ENCODE assay signal across 8 mouse cellular contexts in genomic region chr4:43209673-43210072, GRCm38 (mm10). TPM values are rescaled to one million over a fixed set of nuclear protein-coding genes. Genes with fewer than 3 reads are reported as not detected.
DNase-seq lines count a peak whose midpoint lies in the region; ATAC-seq and TF ChIP-seq lines count a peak whose summit lies in the region.
"Had no signal": no experiment of that assay in that cellular context is flagged by ENCODE, and none has a peak within 500 bp of the region (broad histone marks: within the 10 kb centered on the region; RNA-seq: fewer than 3 reads in every experiment).

No protein-coding gene starts in this region.

- no peaks in the 10 kb centered on the region for H3K36me3 ChIP-seq in embryonic facial prominence, embryonic 14.5 days (ENCODE audit: control insufficient read depth, insufficient read depth, low read length)
- H3K36me3 ChIP-seq in hindbrain, embryonic 11.5 days (ENCODE audit: control insufficient read depth, insufficient read depth, low read length), result no peaks in the 10 kb centered on the region
- H3K36me3 ChIP-seq in midbrain, postnatal 0 days (ENCODE audit: insufficient read depth, low read length), result no peaks in the 10 kb centered on the region

- H3K9me3 ChIP-seq in embryonic facial prominence, embryonic 14.5 days (ENCODE audit: control insufficient read depth, low read length), result no peaks in the 10 kb centered on the region
- no peaks in the 10 kb centered on the region for H3K9me3 ChIP-seq in hindbrain, embryonic 11.5 days (ENCODE audit: control insufficient read depth, low read length)
- no peaks in the 10 kb centered on the region for H3K9me3 ChIP-seq in midbrain, postnatal 0 days (ENCODE audit: low read length)

- peak; percentile 8 for DNase-seq in kidney, postnatal 10 days
- DNase-seq in kidney, postnatal 14 days, result no peak
- DNase-seq in embryonic facial prominence, embryonic 14.5 days (ENCODE audit: low spot score), result peak; percentile 18
- DNase-seq in hindbrain, embryonic 11.5 days (ENCODE audit: low spot score), result peak; percentile 11
- peak; percentile 46 for DNase-seq in midbrain, postnatal 0 days (ENCODE audit: low spot score)
- DNase-seq in adrenal gland, adult 2 months, result no peak
- DNase-seq in thymus, postnatal 14 days, result no peak
- DNase-seq: cerebellum, adult 9-10 months had no signal

- no peaks in the 10 kb centered on the region for H3K27me3 ChIP-seq in embryonic facial prominence, embryonic 14.5 days (replicated peaks; ENCODE audit: control insufficient read depth, insufficient read depth, low read length)
- no peaks in the 10 kb centered on the region for H3K27me3 ChIP-seq in hindbrain, embryonic 11.5 days (ENCODE audit: control insufficient read depth, insufficient read depth, low read length)
- no peaks in the 10 kb centered on the region for H3K27me3 ChIP-seq in midbrain, postnatal 0 days (ENCODE audit: insufficient read depth, low read length)

- peak overlapping the region; percentile 31 for H3K4me3 ChIP-seq in embryonic facial prominence, embryonic 14.5 days (ENCODE audit: low read depth, low read length)
- H3K4me3 ChIP-seq in hindbrain, embryonic 11.5 days (ENCODE audit: low read depth, low read length), result no peak overlapping the region
- H3K4me3 ChIP-seq in midbrain, postnatal 0 days (ENCODE audit: low read depth, low read length), result peak overlapping the region; percentile 28

- H3K9ac ChIP-seq in embryonic facial prominence, embryonic 14.5 days (ENCODE audit: low read depth, low read length), result peak overlapping the region; percentile 57; the same call in 1 of the 2 replicates
- H3K9ac ChIP-seq in hindbrain, embryonic 11.5 days (ENCODE audit: low read depth, low read length), result no peak overlapping the region; the same call in 1 of the 2 replicates
- 0 out of 2 replicates have a peak overlapping the region, but pooled peaks have one; percentile 34 for H3K9ac ChIP-seq in midbrain, postnatal 0 days (replicated peaks; ENCODE audit: low read length, poor library complexity, severe bottlenecking)

- peak overlapping the region; percentile 67 for H3K27ac ChIP-seq in embryonic facial prominence, embryonic 14.5 days (replicated peaks; ENCODE audit: low read depth, low read length)
- H3K27ac ChIP-seq in hindbrain, embryonic 11.5 days (ENCODE audit: low read depth, low read length), result peak overlapping the region; percentile 59; the same call in 1 of the 2 replicates
- peak overlapping the region; percentile 77; the same call in 1 of the 2 replicates for H3K27ac ChIP-seq in midbrain, postnatal 0 days (ENCODE audit: low read depth, low read length)

- H3K4me2 ChIP-seq in embryonic facial prominence, embryonic 14.5 days (ENCODE audit: low read depth, low read length), result peak overlapping the region; percentile 56
- H3K4me2 ChIP-seq in hindbrain, embryonic 11.5 days (replicated peaks; ENCODE audit: low read depth, low read length), result 0 out of 2 replicates have a peak overlapping the region, but pooled peaks have one; percentile 36
- H3K4me2 ChIP-seq in midbrain, postnatal 0 days (ENCODE audit: low read depth, low read length, poor library complexity, severe bottlenecking), result peak overlapping the region; percentile 57

- H3K4me1 ChIP-seq in embryonic facial prominence, embryonic 14.5 days (ENCODE audit: control insufficient read depth, insufficient read depth, low read length), result no peaks in the 10 kb centered on the region
- no peaks in the 10 kb centered on the region for H3K4me1 ChIP-seq in hindbrain, embryonic 11.5 days (replicated peaks; ENCODE audit: control insufficient read depth, insufficient read depth, low read length)
- peaks cover 2% of the 10 kb centered on the region; the same call in 1 of the 2 replicates for H3K4me1 ChIP-seq in midbrain, postnatal 0 days (ENCODE audit: insufficient read depth, low read length)

- TF ChIP-seq CTCF in midbrain, postnatal 0 days (IDR thresholded peaks at IDR 0.05), result 0 out of 2 replicates have a peak, but pooled peaks have one; percentile 2

- 36% methylated on average over 6 of the region's 6 CpGs for WGBS in embryonic facial prominence, embryonic 14.5 days
- WGBS in hindbrain, embryonic 11.5 days, result 47% methylated on average over 6 of the region's 6 CpGs
- 16% methylated on average over 6 of the region's 6 CpGs for WGBS in midbrain, postnatal 0 days

- ATAC-seq in embryonic facial prominence, embryonic 14.5 days (ENCODE audit: low read depth), result no peak
- ATAC-seq in hindbrain, embryonic 11.5 days (ENCODE audit: low FRiP score), result no peak
- ATAC-seq in midbrain, postnatal 0 days (ENCODE audit: low FRiP score), result no peak

RNA-seq across cellular contexts. Expression of gene Atp8b5, which starts 57.3 kb away (rescaled TPM):
- polyA plus RNA-seq in embryonic facial prominence, embryonic 14.5 days (2014; fragmentation: Nextera tagmentation; extraction: Ambion mirVana), result 0.14 and 0.36 TPM in 2 replicates
- 0.17 and 0.23 TPM in 2 replicates for polyA plus RNA-seq in hindbrain, embryonic 11.5 days (2014; fragmentation: Nextera tagmentation; extraction: Ambion mirVana)
- total RNA-seq in midbrain, postnatal 0 days (2014; rRNA removed), result 0.44 and 0.47 TPM in 2 replicates
- 0.17 and 0.54 TPM in 2 replicates for polyA plus RNA-seq in midbrain, postnatal 0 days (2015; fragmentation: Nextera tagmentation; extraction: Ambion mirVana)
- total RNA-seq in adrenal gland, adult 2 months (2021), result under 1 TPM; 0.37 to 0.45 TPM
- polyA plus RNA-seq in adrenal gland, adult 2 months (2012; rRNA removed), result 0.15 and 0.21 TPM in 2 replicates

Comparison
In these comparisons a context has a peak if more than half of its experiments do, and no peak if none do; other contexts are left out.
1. DNase-seq: peak in kidney, postnatal 10 days (single experiment), embryonic facial prominence, embryonic 14.5 days (single experiment), hindbrain, embryonic 11.5 days (single experiment) and midbrain, postnatal 0 days (single experiment); none in kidney, postnatal 14 days (single experiment), adrenal gland, adult 2 months (single experiment) and thymus, postnatal 14 days (single experiment).
2. Peak in every context shown above with its lines, with median percentiles within 50 percentile points of each other: H3K27ac ChIP-seq and H3K4me2 ChIP-seq.